11 mouse cellular contexts compared by ENCODE assay signal in the genomic region with DNA sequence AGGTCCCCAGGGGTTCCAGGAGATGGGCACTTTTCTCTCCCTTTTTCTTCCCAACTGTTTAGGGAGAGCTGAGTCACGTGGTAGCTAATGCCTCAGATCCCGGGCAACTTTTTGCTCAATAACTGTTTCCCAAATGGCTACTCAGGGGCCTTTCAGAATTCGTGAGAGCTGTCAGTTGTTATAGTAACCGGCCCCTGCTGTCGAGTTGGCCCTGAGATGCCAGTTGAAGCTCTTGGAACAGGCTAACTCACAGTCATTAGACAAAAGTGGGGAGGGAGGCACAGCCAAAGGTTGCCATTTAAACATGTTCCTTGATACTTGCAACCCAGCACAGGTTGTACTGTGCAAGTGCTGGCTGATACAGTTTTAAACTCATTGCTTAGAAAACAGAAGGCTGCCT.
A peak's percentile ranks its signal among the peaks of the same experiment; 100 is the strongest.
DNase-seq lines count a peak whose midpoint lies in the region; ATAC-seq lines count a peak whose summit lies in the region.
"Had no signal": no experiment of that assay in that cellular context is flagged by ENCODE, and none has a peak within 500 bp of the region (broad histone marks: within the 10 kb centered on the region; RNA-seq: fewer than 3 reads in every experiment).

No protein-coding gene starts in this region.

- no peaks in the 10 kb centered on the region for H3K9me3 ChIP-seq in hindbrain, embryonic 14.5 days (ENCODE audit: control insufficient read depth, low read length)
- no peaks in the 10 kb centered on the region for H3K9me3 ChIP-seq in neural tube, embryonic 13.5 days
- H3K9me3 ChIP-seq: heart, embryonic 12.5 days; limb, embryonic 13.5 days had no signal

- 15% methylated on average over 5 of the region's 5 CpGs for WGBS in hindbrain, embryonic 14.5 days
- WGBS in neural tube, embryonic 13.5 days, result 20% methylated on average over 5 of the region's 5 CpGs

- peak; percentile 73 for DNase-seq in left cerebral cortex, postnatal 4 days
- DNase-seq in left cerebral cortex, adult 11 months (ENCODE audit: low spot score), result no peak
- peak; percentile 13 for DNase-seq in embryo, embryonic 11 days
- DNase-seq in hindbrain, embryonic 14.5 days (ENCODE audit: low spot score), result peak; percentile 63
- no peak for DNase-seq in ovary, postnatal 36 days (ENCODE audit: low spot score)
- DNase-seq in adrenal gland, adult 2 months, result no peak
- no peak for DNase-seq in spleen, postnatal 36 days (ENCODE audit: low spot score in 2 of 2)

- intact Hi-C loops in left cerebral cortex, postnatal 4 days (cut with DNase I), result no loop called here

- no peak overlapping the region for H3K9ac ChIP-seq in hindbrain, embryonic 14.5 days
- H3K9ac ChIP-seq in neural tube, embryonic 13.5 days, result no peak overlapping the region
- H3K9ac ChIP-seq: heart, embryonic 12.5 days; limb, embryonic 13.5 days had no signal

- H3K4me3 ChIP-seq in hindbrain, embryonic 14.5 days (replicated peaks; ENCODE audit: low read length), result no peak overlapping the region
- H3K4me3 ChIP-seq in neural tube, embryonic 13.5 days, result no peak overlapping the region
- H3K4me3 ChIP-seq: heart, embryonic 12.5 days; limb, embryonic 13.5 days had no signal

- no peaks in the 10 kb centered on the region for H3K27me3 ChIP-seq in hindbrain, embryonic 14.5 days (ENCODE audit: control insufficient read depth, insufficient read depth, low read length)
- H3K27me3 ChIP-seq in neural tube, embryonic 13.5 days, result no peaks in the 10 kb centered on the region
- H3K27me3 ChIP-seq: heart, embryonic 12.5 days; limb, embryonic 13.5 days had no signal

- no peak overlapping the region for H3K4me2 ChIP-seq in hindbrain, embryonic 14.5 days (replicated peaks)
- H3K4me2 ChIP-seq in neural tube, embryonic 13.5 days, result no peak overlapping the region
- H3K4me2 ChIP-seq: heart, embryonic 12.5 days; limb, embryonic 13.5 days had no signal

- H3K36me3 ChIP-seq in hindbrain, embryonic 14.5 days (replicated peaks; ENCODE audit: control insufficient read depth, insufficient read depth), result no peaks in the 10 kb centered on the region
- no peaks in the 10 kb centered on the region for H3K36me3 ChIP-seq in neural tube, embryonic 13.5 days

- 0 out of 2 replicates have a peak, but pooled peaks cover 3% of the 10 kb centered on the region for H3K4me1 ChIP-seq in hindbrain, embryonic 14.5 days (replicated peaks; ENCODE audit: control insufficient read depth, insufficient read depth, low read length)
- peaks cover 16% of the 10 kb centered on the region for H3K4me1 ChIP-seq in neural tube, embryonic 13.5 days (replicated peaks)

- peak; percentile 84 for ATAC-seq in hindbrain, embryonic 14.5 days (ENCODE audit: low FRiP score)
- peak; percentile 69; the same call in 1 of the 2 replicates for ATAC-seq in neural tube, embryonic 13.5 days (ENCODE audit: low read depth)

- peak overlapping the region; percentile 17; the same call in 1 of the 2 replicates for H3K27ac ChIP-seq in hindbrain, embryonic 14.5 days
- 0 out of 2 replicates have a peak overlapping the region, but pooled peaks have one; percentile 42 for H3K27ac ChIP-seq in neural tube, embryonic 13.5 days (replicated peaks)
- H3K27ac ChIP-seq: limb, embryonic 13.5 days; macrophage had no signal

Comparison
In these comparisons a context has a peak if more than half of its experiments do, and no peak if none do; other contexts are left out.
1. DNase-seq: peak in left cerebral cortex, postnatal 4 days (single experiment), embryo, embryonic 11 days (single experiment) and hindbrain, embryonic 14.5 days (single experiment); none in left cerebral cortex, adult 11 months (single experiment), ovary, postnatal 36 days (single experiment), adrenal gland, adult 2 months (single experiment) and spleen, postnatal 36 days (0 of 2).